Mouse (Mus musculus): ENCODE results near the gene Oosp2.

Oosp2 gene

DNA sequence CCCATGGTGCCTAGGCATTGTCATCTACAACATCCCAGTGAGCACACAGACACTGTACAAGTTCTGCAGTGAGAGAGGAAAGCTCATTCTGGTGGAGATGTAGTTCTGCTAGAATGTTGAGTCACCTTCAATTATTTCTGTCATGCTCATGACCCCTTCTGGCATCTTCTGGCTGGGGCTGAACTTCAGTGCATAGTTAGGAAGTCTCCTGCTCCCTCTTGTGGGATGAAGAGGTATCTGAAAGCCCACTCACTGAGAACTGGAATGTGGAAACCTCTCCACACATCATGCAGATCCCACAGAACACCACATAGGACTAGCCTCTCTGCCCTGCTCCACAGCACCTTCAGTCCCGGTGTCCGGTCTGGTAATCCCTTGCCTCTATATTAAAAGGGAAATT is 58.3 kb downstream of the Oosp2 start:
- peak; percentile 24 for DNase-seq

DNA sequence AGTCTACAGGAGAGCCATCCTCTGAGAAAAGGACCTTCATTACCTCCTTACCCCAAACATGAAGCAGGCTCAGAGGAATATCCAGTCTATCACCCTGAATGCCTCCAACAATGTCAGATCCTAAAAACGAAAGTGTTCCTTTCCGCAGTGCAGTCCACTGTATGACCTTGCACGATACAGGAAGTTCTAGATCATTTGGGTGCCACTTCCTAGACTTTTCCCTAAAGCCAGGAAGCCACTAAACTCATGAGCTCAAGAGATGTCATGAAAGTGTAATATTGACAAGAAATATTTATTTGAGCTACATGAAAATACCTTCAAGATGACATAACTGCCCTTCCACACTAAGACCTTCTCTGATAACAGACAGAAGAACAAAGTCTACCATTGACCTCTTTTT is 59.0 kb downstream of the Oosp2 start:
- DNase-seq: no peak
